Mouse (Mus musculus) heart, postnatal 4 days (tissue): ENCODE measurements around the gene Spast. TPM values are rescaled to one million over a fixed set of nuclear protein-coding genes. Genes with fewer than 3 reads are reported as not detected.

Source experiments
- DNase-seq: peaks from one replicate; pipeline ENCODE4 v3.0.0; 2021
- total RNA-seq, 2 experiments: library from RNA; stranded (reverse); gene quantifications; 2 replicates each; pipeline ENCODE4 v1.2.3; 2021

Spast gene
- total RNA-seq, 2 experiments from 2014 or later: 39.3 to 40.1 TPM

- no peak for DNase-seq
Measured at GRCm38 (mm10) chr17:74430074-74430473, 91.3 kb downstream of the Spast start.

- DNase-seq: peak; percentile 31
Measured at GRCm38 (mm10) chr17:74431481-74431880, 92.7 kb downstream of the Spast start.

GRCm38 (mm10) chr17:74432631-74433030 lies 93.8 kb downstream of the Spast start:
- DNase-seq: no peak

GRCm38 (mm10) chr17:74437762-74438161 lies 99.0 kb downstream of the Spast start:
- no peak for DNase-seq

- no peak for DNase-seq
Measured at GRCm38 (mm10) chr17:74440486-74440885, 101.7 kb downstream of the Spast start.

Other genes with a start within 250 kb of the Spast start
- 10 to 100 TPM; 74.4 to 78.4 TPM for gene Memo1, start 43.5 kb upstream of the Spast start, total RNA-seq
- gene Dpy30, start 15.0 kb upstream of the Spast start, total RNA-seq: 10 to 100 TPM; 80.7 to 87.4 TPM
- 10 to 100 TPM; 11.5 to 12.0 TPM for gene Slc30a6, start 56.6 kb downstream of the Spast start, total RNA-seq
- under 1 TPM; 0.11 to 0.19 TPM for gene Nlrc4, start 120.2 kb downstream of the Spast start, total RNA-seq
- 10 to 100 TPM; 59.7 to 60.5 TPM for gene Yipf4, start 150.5 kb downstream of the Spast start, total RNA-seq
- gene Birc6, start 189.3 kb downstream of the Spast start, total RNA-seq: 100 to 1,000 TPM; 110 to 119 TPM